Mouse (Mus musculus) intestine, embryonic 14.5 days (tissue): ENCODE measurements around the gene Fgfr2. TPM values are rescaled to one million over a fixed set of nuclear protein-coding genes. Genes with fewer than 3 reads are reported as not detected.
A peak's percentile ranks its signal among the peaks of the same experiment; 100 is the strongest.

Source experiments
- ATAC-seq: fragments of 200-750 bp; cut with Nextera tagmentation; replicated peaks from 2 replicates; pipeline ENCODE4 v1.8.0; 2017; ENCODE audit warnings: low read depth, moderate number of reproducible peaks, moderate TSS enrichment, moderate library complexity; ENCODE audit not compliant: low FRiP score, low TSS enrichment
- DNase-seq: peaks from one replicate; pipeline ENCODE4 v3.0.0-alpha.2; 2018; ENCODE audit warnings: low spot score
- H3K27ac ChIP-seq: fragments of 300-500 bp; sonication (generic); 2 replicates; pipeline ENCODE4 v1.5.1; 2014; ENCODE audit warnings: low read depth, mild to moderate bottlenecking, control low read depth
- H3K27me3 ChIP-seq: fragments of 300-500 bp; sonication (generic); replicated peaks from 2 replicates; pipeline ENCODE4 v1.6.1; 2014; ENCODE audit warnings: low read length, control low read depth; ENCODE audit not compliant: control insufficient read depth, insufficient read depth
- H3K36me3 ChIP-seq: fragments of 300-500 bp; sonication (generic); 2 replicates; pipeline ENCODE4 v1.6.1; 2014; ENCODE audit warnings: low read length, control low read depth; ENCODE audit not compliant: control insufficient read depth, insufficient read depth
- H3K4me1 ChIP-seq: fragments of 300-500 bp; sonication (generic); replicated peaks from 2 replicates; pipeline ENCODE4 v1.6.1; 2014; ENCODE audit warnings: low read length, control low read depth, mixed read lengths; ENCODE audit not compliant: control insufficient read depth, insufficient read depth
- H3K4me2 ChIP-seq: fragments of 300-500 bp; sonication (generic); 2 replicates; pipeline ENCODE4 v1.6.1; 2014; ENCODE audit warnings: low read length
- H3K4me3 ChIP-seq: fragments of 300-500 bp; sonication (generic); 2 replicates; pipeline ENCODE4 v1.5.1; 2014; ENCODE audit warnings: low read depth, low read length, control low read depth, mixed read lengths
- H3K9ac ChIP-seq: fragments of 300-500 bp; sonication (generic); 2 replicates; pipeline ENCODE4 v1.6.1; 2014; ENCODE audit warnings: mild to moderate bottlenecking, low read length
- H3K9me3 ChIP-seq: fragments of 300-500 bp; sonication (generic); 2 replicates; pipeline ENCODE4 v1.6.1; 2016; ENCODE audit warnings: low read length, control low read depth; ENCODE audit not compliant: control insufficient read depth
- WGBS: fragments of 180-500 bp; shearing (Covaris S2); extraction: QIAGEN DNeasy Blood & Tissue Kit; methylation state at CpG from one replicate; pipeline ENCODE4 v1.1.7; 2014; 5-methylcytosine and 5-hydroxymethylcytosine counted together
- polyA plus RNA-seq: library from polyadenylated mRNA; unstranded; fragments of >200 nt; fragmentation: Nextera tagmentation; extraction: Ambion mirVana; gene quantifications from 2 replicates; pipeline ENCODE4 v1.2.1, GENCODE M21; 2014

Gene Fgfr2
- polyA plus RNA-seq, 1 experiment from 2014 or later: 105 TPM

- Histone ChIP-seq H3K27ac (no peak overlapping the region), H3K9ac (no peak overlapping the region)
Observed at GRCm38 (mm10) chr7:130251936-130252523, 2871.1 kb downstream of the Fgfr2 start.

GRCm38 (mm10) chr7:130250994-130251393, 2872.2 kb downstream of the Fgfr2 start:
- DNase-seq (no peak), ATAC-seq (no peak)
- Histone ChIP-seq H3K4me3 (no peak overlapping the region), H3K27me3 (no peaks in the 10 kb centered on the region), H3K36me3 (peaks cover 7% of the 10 kb centered on the region; the same call in 1 of the 2 replicates), H3K9me3 (no peaks in the 10 kb centered on the region), H3K4me1 (peaks cover 83% of the 10 kb centered on the region), H3K27ac (no peak overlapping the region), H3K9ac (no peak overlapping the region), H3K4me2 (no peak overlapping the region)
- whole genome bisulfite sequencing: 34% methylated on average over 4 of the region's 4 CpGs

More at GRCm38 (mm10) chr7:130251936-130252523, 2871.1 kb downstream of the Fgfr2 start:
- H3K4me1 ChIP-seq: peaks cover 84% of the 10 kb centered on the region
- no peaks in the 10 kb centered on the region for H3K27me3 ChIP-seq
- no peak overlapping the region for H3K4me3 ChIP-seq
- DNase-seq (no peak), ATAC-seq (no peak)
- peaks cover 7% of the 10 kb centered on the region; the same call in 1 of the 2 replicates for H3K36me3 ChIP-seq
- WGBS: 60% methylated on average over 3 of the region's 3 CpGs
- no peak overlapping the region for H3K4me2 ChIP-seq
- H3K9me3 ChIP-seq: no peaks in the 10 kb centered on the region

GRCm38 (mm10) chr7:130248403-130248802, 2874.7 kb downstream of the Fgfr2 start:
- no peak overlapping the region for H3K9ac ChIP-seq

GRCm38 (mm10) chr7:130247831-130248230, 2875.3 kb downstream of the Fgfr2 start:
- H3K4me2 ChIP-seq: no peak overlapping the region; the same call in 1 of the 2 replicates
- H3K27ac ChIP-seq: 0 out of 2 replicates have a peak overlapping the region, but pooled peaks have one; percentile 9

More at GRCm38 (mm10) chr7:130248403-130248802, 2874.7 kb downstream of the Fgfr2 start:
- no peak overlapping the region for H3K4me3 ChIP-seq
- WGBS: 66% methylated on average over 7 of the region's 7 CpGs
- H3K4me2 ChIP-seq: no peak overlapping the region; the same call in 1 of the 2 replicates
- DNase-seq (no peak), ATAC-seq (no peak)
- H3K27ac ChIP-seq: no peak overlapping the region
- H3K27me3 ChIP-seq: no peaks in the 10 kb centered on the region
- H3K4me1 ChIP-seq: peaks cover 89% of the 10 kb centered on the region
- no peaks in the 10 kb centered on the region for H3K9me3 ChIP-seq
- no peaks in the 10 kb centered on the region for H3K36me3 ChIP-seq

GRCm38 (mm10) chr7:130246483-130246882, 2876.7 kb downstream of the Fgfr2 start:
- 40% methylated on average over 7 of the region's 7 CpGs for WGBS
- H3K36me3 ChIP-seq: peaks cover 6% of the 10 kb centered on the region
- H3K9ac ChIP-seq: no peak overlapping the region
- H3K9me3 ChIP-seq: no peaks in the 10 kb centered on the region
- H3K27ac ChIP-seq: peak overlapping the region; percentile 8; the same call in 1 of the 2 replicates
- DNase-seq: no peak
- peak; percentile 63 for ATAC-seq
- no peak overlapping the region for H3K4me3 ChIP-seq
- H3K4me1 ChIP-seq: peaks cover 76% of the 10 kb centered on the region
- H3K4me2 ChIP-seq: 0 out of 2 replicates have a peak overlapping the region, but pooled peaks have one; percentile 13
- no peaks in the 10 kb centered on the region for H3K27me3 ChIP-seq

More at GRCm38 (mm10) chr7:130247831-130248230, 2875.3 kb downstream of the Fgfr2 start:
- Histone ChIP-seq H3K27me3 (no peaks in the 10 kb centered on the region), H3K36me3 (no peaks in the 10 kb centered on the region), H3K9me3 (no peaks in the 10 kb centered on the region), H3K4me1 (peaks cover 87% of the 10 kb centered on the region), H3K4me3 (no peak overlapping the region), H3K9ac (no peak overlapping the region)
- no peak for ATAC-seq
- WGBS: 33% methylated on average over 10 of the region's 10 CpGs
- DNase-seq: no peak

GRCm38 (mm10) chr7:130244545-130244944, 2878.6 kb downstream of the Fgfr2 start:
- H3K4me3 ChIP-seq: no peak overlapping the region
- no peak overlapping the region for H3K27ac ChIP-seq
- no peaks in the 10 kb centered on the region for H3K27me3 ChIP-seq
- no peak overlapping the region for H3K4me2 ChIP-seq
- ATAC-seq (no peak), DNase-seq (no peak)
- H3K9ac ChIP-seq: no peak overlapping the region
- WGBS: 55% methylated on average over 7 of the region's 7 CpGs
- peaks cover 58% of the 10 kb centered on the region for H3K4me1 ChIP-seq
- H3K36me3 ChIP-seq: peaks cover 21% of the 10 kb centered on the region
- no peaks in the 10 kb centered on the region for H3K9me3 ChIP-seq

GRCm38 (mm10) chr7:130243811-130244210, 2879.3 kb downstream of the Fgfr2 start:
- Histone ChIP-seq H3K9me3 (no peaks in the 10 kb centered on the region), H3K4me2 (no peak overlapping the region), H3K27ac (no peak overlapping the region), H3K27me3 (no peaks in the 10 kb centered on the region), H3K9ac (no peak overlapping the region), H3K4me1 (peaks cover 57% of the 10 kb centered on the region), H3K36me3 (peaks cover 25% of the 10 kb centered on the region), H3K4me3 (no peak overlapping the region)
- DNase-seq: no peak
- 59% methylated on average over 4 of the region's 4 CpGs for WGBS
- ATAC-seq: no peak

- no peak overlapping the region for H3K4me2 ChIP-seq
- 83% methylated on average over 9 of the region's 9 CpGs for WGBS
- DNase-seq (no peak), ATAC-seq (no peak)
- no peak overlapping the region for H3K4me3 ChIP-seq
- H3K27me3 ChIP-seq: no peaks in the 10 kb centered on the region
- H3K9me3 ChIP-seq: no peaks in the 10 kb centered on the region
- H3K9ac ChIP-seq: no peak overlapping the region
- peaks cover 24% of the 10 kb centered on the region for H3K4me1 ChIP-seq
- no peak overlapping the region for H3K27ac ChIP-seq
- peaks cover 36% of the 10 kb centered on the region for H3K36me3 ChIP-seq
Observed at GRCm38 (mm10) chr7:130240191-130240590, 2883.0 kb downstream of the Fgfr2 start.

GRCm38 (mm10) chr7:130237244-130237643, 2885.9 kb downstream of the Fgfr2 start:
- Histone ChIP-seq H3K4me3 (no peak overlapping the region), H3K4me2 (no peak overlapping the region), H3K27me3 (no peaks in the 10 kb centered on the region), H3K36me3 (peaks cover 36% of the 10 kb centered on the region), H3K4me1 (peaks cover 8% of the 10 kb centered on the region), H3K9me3 (no peaks in the 10 kb centered on the region), H3K9ac (no peak overlapping the region), H3K27ac (no peak overlapping the region)
- DNase-seq (no peak), ATAC-seq (0 out of 2 replicates have a peak, but pooled peaks have one; percentile 16)
- 79% methylated on average over 5 of the region's 5 CpGs for WGBS
